In the genomic region with DNA sequence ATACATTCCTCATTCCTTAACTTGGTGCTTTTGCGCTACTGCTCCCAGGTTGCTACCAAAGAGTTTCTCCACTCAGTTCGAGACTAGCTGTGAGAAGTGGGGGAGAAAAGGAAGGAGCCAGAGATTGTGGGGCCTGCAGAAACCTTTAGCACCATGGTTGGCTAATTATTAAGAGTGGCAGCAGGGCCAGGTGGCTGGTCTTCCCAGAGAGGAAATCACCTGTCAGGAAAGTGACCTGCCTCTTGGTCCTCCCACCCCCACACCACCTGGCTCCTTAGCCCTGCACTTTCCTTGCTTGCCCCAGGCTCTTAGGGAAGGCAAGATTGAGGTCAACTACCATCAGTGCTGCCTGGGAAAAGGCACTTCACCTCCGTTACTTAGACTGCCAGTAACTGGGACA, we compare ENCODE assay signal across 8 mouse cellular contexts. TPM values are rescaled to one million over a fixed set of nuclear protein-coding genes. Genes with fewer than 3 reads are reported as not detected.
A peak's percentile ranks its signal among the peaks of the same experiment; 100 is the strongest.
DNase-seq lines count a peak whose midpoint lies in the region; ATAC-seq lines count a peak whose summit lies in the region.

No protein-coding gene starts in this region.

- peak overlapping the region; percentile 63 for H3K4me2 ChIP-seq in lung, embryonic 15.5 days
- H3K4me2 ChIP-seq in embryonic facial prominence, embryonic 13.5 days, result peak overlapping the region; percentile 49
- peak overlapping the region; percentile 64 for H3K4me2 ChIP-seq in neural tube, embryonic 13.5 days

- peaks cover 3% of the 10 kb centered on the region; the same call in 1 of the 2 replicates for H3K4me1 ChIP-seq in lung, embryonic 15.5 days
- H3K4me1 ChIP-seq in embryonic facial prominence, embryonic 13.5 days, result peaks cover 12% of the 10 kb centered on the region
- H3K4me1 ChIP-seq in neural tube, embryonic 13.5 days (replicated peaks), result peaks cover 24% of the 10 kb centered on the region

- H3K9ac ChIP-seq in lung, embryonic 15.5 days, result no peak overlapping the region
- no peak overlapping the region for H3K9ac ChIP-seq in embryonic facial prominence, embryonic 13.5 days
- no peak overlapping the region for H3K9ac ChIP-seq in neural tube, embryonic 13.5 days

- ATAC-seq in lung, embryonic 15.5 days (ENCODE audit: borderline replicate concordance, extremely low read depth, low FRiP score, low TSS enrichment), result no peak
- ATAC-seq in embryonic facial prominence, embryonic 13.5 days (ENCODE audit: insufficient number of reproducible peaks, insufficient read depth, low FRiP score, low TSS enrichment, low read depth), result no peak
- no peak for ATAC-seq in neural tube, embryonic 13.5 days (ENCODE audit: low read depth)

- 37% methylated on average over 3 of the region's 3 CpGs for WGBS in lung, embryonic 15.5 days
- 47% methylated on average over 3 of the region's 3 CpGs for WGBS in embryonic facial prominence, embryonic 13.5 days
- 35% methylated on average over 3 of the region's 3 CpGs for WGBS in neural tube, embryonic 13.5 days

- no peaks in the 10 kb centered on the region for H3K9me3 ChIP-seq in lung, embryonic 15.5 days
- H3K9me3 ChIP-seq in embryonic facial prominence, embryonic 13.5 days, result no peaks in the 10 kb centered on the region
- no peaks in the 10 kb centered on the region for H3K9me3 ChIP-seq in neural tube, embryonic 13.5 days

- H3K4me3 ChIP-seq in lung, embryonic 15.5 days, result peak overlapping the region; percentile 59
- peak overlapping the region; percentile 57 for H3K4me3 ChIP-seq in embryonic facial prominence, embryonic 13.5 days
- H3K4me3 ChIP-seq in neural tube, embryonic 13.5 days, result peak overlapping the region; percentile 57

- peak overlapping the region; percentile 91 for H3K27ac ChIP-seq in lung, embryonic 15.5 days
- H3K27ac ChIP-seq in embryonic facial prominence, embryonic 13.5 days, result peak overlapping the region; percentile 39; the same call in 1 of the 2 replicates
- H3K27ac ChIP-seq in neural tube, embryonic 13.5 days (replicated peaks), result no peak overlapping the region

- no peaks in the 10 kb centered on the region for H3K36me3 ChIP-seq in lung, embryonic 15.5 days
- no peaks in the 10 kb centered on the region for H3K36me3 ChIP-seq in embryonic facial prominence, embryonic 13.5 days
- no peaks in the 10 kb centered on the region for H3K36me3 ChIP-seq in neural tube, embryonic 13.5 days

- DNase-seq in lung, postnatal 4 days, result no peak
- DNase-seq in kidney, postnatal 10 days, result peak; percentile 56
- no peak for DNase-seq in yolk sac, embryonic 10.5 days (ENCODE audit: low spot score)
- DNase-seq in B cell, adult 2 months, result no peak
- DNase-seq in layer of hippocampus, adult 8-10 months (ENCODE audit: low spot score in 2 of 2), result no peak

- H3K27me3 ChIP-seq in lung, embryonic 15.5 days, result no peaks in the 10 kb centered on the region
- H3K27me3 ChIP-seq in embryonic facial prominence, embryonic 13.5 days, result peaks cover 4% of the 10 kb centered on the region; the same call in 1 of the 2 replicates
- H3K27me3 ChIP-seq in neural tube, embryonic 13.5 days, result no peaks in the 10 kb centered on the region

RNA-seq across cellular contexts. Expression of gene Amer1, which starts 0.5 kb away (rescaled TPM):
- polyA plus RNA-seq in lung, embryonic 15.5 days (2015; fragmentation: Nextera tagmentation; extraction: Ambion mirVana), result 11.3 and 12.5 TPM in 2 replicates
- 13.4 and 13.9 TPM in 2 replicates for polyA plus RNA-seq in embryonic facial prominence, embryonic 13.5 days (2015; fragmentation: Nextera tagmentation; extraction: Ambion mirVana)
- 11.9 and 13.1 TPM in 2 replicates for polyA plus RNA-seq in neural tube, embryonic 13.5 days (2015; fragmentation: Nextera tagmentation; extraction: Ambion mirVana)
- 1 to 10 TPM; 5.6 to 6.1 (median 5.9) TPM for total RNA-seq in layer of hippocampus, adult 8-10 months (2022)
